Mouse (Mus musculus): ENCODE data around the gene Gm17660.

- no peak for TF ChIP-seq CTCF (IDR thresholded peaks at IDR 0.05; ENCODE audit: extremely low read depth, insufficient read depth, low read length)
- TF ChIP-seq POLR2A (IDR thresholded peaks at IDR 0.05; ENCODE audit: extremely low read depth, insufficient read depth, low read length) = no peak
Observed at GRCm38 (mm10) chr5:104124016-104124658, 46.7 kb upstream of the Gm17660 start.
